Mouse (Mus musculus) urinary bladder, postnatal 10 days (tissue): Measurements from ENCODE around the gene Iqgap1.
"Not testable (repeated sequence)": the region's sequence is repeated elsewhere in the genome, so short reads cannot be mapped to it uniquely, and the experiment has no call there.

ENCODE experiments used
- DNase-seq: peaks from one replicate; pipeline ENCODE4 v3.0.0; 2022; ENCODE audit warnings: low spot score

Gene Iqgap1

GRCm38 (mm10) chr7:80843910-80844640, 18.3 kb upstream of the Iqgap1 start:
- DNase-seq = no peak

GRCm38 (mm10) chr7:80843176-80843575, 17.4 kb upstream of the Iqgap1 start:
- DNase-seq = no peak

GRCm38 (mm10) chr7:80842132-80842531, 16.4 kb upstream of the Iqgap1 start:
- DNase-seq = no peak

DNA sequence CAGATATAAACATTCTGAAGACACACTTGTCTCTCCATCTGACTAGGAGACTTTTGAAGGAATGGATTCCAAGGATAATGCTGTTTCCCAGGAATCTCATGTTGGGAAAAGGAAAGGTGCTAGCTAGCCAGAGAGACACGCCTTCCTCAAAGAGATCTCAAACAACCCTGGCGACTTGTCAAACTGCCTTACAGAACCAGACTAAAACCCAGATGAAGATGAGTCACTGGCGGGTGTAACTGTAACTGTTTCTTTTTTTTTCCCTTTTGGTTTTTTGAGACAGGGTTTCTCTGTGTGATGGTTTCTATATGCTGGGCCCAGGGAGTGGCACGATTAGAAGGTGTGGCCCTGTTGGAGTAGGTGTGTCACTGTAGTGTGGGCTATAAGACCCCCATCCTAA, 15.2 kb upstream of the Iqgap1 start:
- no peak for DNase-seq

- no peak for DNase-seq
These were observed 14.5 kb upstream of the Iqgap1 start for GRCm38 (mm10) chr7:80840241-80840640.

GRCm38 (mm10) chr7:80839755-80840154, 14.0 kb upstream of the Iqgap1 start:
- no peak for DNase-seq

GRCm38 (mm10) chr7:80838247-80838646, 12.5 kb upstream of the Iqgap1 start:
- no peak for DNase-seq

GRCm38 (mm10) chr7:80837736-80838135, 12.0 kb upstream of the Iqgap1 start:
- DNase-seq = no peak

DNA sequence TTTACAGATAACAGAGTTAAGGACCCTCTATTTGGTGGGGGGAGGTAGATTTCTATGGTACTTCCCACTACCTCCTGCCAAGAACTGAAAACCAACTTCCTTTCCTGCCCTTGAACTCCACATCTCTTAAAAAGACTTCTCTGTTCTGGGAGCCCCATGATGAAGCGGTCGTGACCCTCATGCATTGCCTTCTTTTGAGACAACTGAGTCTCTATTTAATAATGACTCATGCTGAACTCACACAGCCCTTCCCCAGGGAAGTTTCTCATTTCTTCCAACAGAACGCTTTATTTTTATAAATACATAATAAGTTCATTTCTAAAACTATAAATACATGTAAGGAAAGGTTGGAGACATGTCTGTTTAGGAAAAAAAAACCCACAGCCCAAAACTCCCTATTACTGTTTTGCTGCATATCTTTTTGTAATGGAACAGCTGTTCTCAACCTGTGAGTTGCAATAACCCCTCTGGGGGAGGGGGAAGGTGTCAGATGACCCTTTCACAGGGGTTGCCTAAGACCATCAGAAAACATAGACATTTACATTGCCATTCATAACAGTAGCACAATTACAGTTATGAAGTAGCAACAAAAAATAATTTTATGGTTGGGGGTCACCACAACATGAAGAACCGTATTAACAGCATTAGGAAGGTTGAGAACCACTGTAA, 10.3 kb upstream of the Iqgap1 start:
- no peak for DNase-seq

GRCm38 (mm10) chr7:80833651-80834532, 8.1 kb upstream of the Iqgap1 start:
- DNase-seq = no peak

- not testable (repeated sequence) for DNase-seq
These were observed 7.3 kb upstream of the Iqgap1 start for GRCm38 (mm10) chr7:80832996-80833650.

GRCm38 (mm10) chr7:80832191-80832590, 6.4 kb upstream of the Iqgap1 start:
- no peak for DNase-seq

DNA sequence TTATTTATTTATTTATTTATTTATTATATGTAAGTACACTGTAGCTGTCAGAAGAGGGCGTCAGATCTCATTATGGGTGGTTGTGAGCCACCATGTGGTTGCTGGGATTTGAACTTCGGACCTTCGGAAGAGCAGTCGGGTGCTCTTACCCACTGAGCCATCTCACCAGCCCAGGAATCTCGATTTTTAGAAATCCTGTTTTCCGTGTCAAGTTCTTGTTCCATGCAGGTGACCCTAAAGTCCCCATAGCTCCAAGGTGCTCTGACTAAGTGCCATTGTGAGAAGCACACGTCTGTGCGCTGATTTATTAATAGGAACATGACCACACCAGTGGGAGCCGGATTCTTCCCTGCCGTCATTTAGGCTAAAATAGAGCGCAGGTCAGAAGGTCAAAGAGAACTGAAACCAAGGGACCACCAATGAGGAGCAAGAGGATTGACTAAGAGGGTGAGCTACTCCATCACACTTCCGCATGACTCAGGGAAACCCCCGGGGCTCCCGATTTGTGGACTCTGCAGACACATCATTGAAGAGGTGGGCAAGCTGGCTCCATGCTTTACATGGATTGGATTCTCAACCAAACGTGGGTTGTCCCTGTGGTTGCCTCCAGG, 4.5 kb upstream of the Iqgap1 start:
- no peak for DNase-seq

DNA sequence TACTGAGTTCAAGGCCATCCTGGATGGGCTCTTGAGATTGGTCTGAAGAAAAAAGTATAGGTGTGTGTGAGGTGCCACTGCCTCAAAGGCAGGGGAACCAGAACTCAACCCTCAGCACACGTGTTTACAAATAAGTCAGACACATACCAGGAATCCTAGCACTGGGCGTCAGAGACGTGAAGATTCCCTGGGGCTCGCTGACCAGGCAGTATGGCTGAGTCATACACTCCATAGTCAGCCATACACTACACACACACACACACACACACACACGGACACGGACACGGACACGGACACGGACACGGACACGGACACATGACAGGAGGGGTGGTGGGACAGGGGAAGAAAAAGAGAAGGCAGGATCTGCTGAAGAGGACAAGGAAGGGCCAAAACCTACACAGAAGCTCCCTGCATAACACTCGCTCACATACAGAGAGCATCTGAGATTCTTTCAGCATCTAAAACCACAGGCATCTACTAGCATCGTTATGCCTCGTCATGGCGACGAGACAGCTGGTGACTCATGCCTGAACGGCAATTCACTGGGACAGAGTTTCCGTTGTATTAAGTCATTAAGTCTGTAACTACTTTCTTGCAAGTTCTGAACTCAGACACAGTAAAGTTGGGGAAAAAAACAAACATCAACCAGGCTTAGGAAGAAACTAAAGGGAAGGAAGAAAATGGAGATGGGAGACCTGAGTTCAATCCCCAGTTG, 2.5 kb upstream of the Iqgap1 start:
- no peak for DNase-seq

DNA sequence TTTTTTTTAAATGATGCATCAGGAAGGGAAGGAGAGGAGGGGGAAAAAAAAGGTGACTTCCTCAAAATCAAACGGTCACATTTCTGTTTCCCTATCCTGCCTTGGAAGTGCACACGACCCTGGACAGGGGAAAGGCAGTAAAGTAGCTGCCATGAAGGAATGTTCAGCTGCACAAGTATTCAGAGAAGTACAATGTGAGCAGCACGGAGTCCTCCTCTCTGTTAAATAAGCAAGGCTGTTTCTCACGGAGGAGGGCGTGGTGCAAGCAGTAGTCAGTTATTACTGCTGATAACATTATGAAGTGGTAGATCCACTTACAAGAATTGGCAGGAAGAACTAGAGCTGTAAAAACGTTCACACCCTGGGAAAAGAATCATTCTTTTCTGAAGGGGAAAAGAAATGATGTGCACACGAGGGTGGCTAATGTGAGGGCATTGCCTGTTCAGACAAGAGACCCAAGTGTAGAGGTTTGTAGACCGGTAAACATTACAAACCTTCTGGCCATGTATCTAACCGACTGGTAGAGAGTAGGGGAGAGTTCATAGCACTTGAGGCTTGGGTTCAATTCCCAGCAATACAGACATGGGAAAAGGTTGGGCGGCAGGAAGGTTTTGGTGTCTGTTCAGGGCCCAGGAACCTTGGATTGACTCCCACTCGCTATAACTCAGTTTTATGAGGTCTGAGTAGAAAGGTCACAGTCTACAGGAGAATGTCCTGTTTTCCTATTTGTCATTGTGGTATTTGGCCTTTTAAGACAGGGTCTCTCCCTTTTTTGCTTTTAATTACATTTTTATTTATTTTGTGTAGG, 1.7 kb downstream of the Iqgap1 start:
- no peak for DNase-seq

DNA sequence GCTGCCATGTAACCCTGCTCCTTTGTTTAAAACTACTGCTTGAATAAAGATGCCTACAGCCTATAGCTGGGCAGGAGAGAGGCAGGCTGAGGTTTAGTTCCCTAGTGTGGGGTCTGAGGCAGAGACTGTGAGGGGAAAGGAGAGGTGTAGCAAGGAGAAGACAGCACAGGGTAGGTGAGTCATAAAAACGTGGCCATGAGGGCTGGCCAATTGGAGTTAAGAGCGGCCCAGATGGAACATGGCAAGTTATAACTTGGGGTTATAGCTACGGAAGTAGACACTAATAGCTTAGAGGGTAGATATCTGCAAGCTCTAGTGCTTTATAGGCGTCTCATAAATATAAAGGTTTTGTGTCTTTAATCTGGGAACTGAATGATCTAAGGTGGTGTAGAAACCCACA, 2.5 kb downstream of the Iqgap1 start:
- DNase-seq = no peak

DNA sequence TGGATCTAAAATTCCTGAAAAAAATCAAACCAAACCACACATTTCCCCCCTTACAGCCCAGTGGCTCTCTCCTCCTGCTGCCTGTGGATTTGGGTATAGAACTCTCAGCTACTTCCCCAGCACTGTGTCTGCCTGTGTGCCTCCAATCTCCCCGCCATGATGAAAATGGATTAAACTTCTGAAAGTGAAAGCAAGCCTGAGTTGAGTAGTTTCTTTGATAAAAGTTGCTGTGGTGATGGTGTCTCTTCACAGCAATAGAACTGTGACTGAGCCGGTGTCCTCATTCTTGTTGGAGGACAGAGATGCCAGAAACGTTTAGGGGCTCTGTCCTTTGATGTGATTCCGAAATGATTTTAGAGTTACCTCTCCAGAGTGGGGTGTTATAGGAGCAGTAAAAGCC, 4.9 kb downstream of the Iqgap1 start:
- no peak for DNase-seq

DNA sequence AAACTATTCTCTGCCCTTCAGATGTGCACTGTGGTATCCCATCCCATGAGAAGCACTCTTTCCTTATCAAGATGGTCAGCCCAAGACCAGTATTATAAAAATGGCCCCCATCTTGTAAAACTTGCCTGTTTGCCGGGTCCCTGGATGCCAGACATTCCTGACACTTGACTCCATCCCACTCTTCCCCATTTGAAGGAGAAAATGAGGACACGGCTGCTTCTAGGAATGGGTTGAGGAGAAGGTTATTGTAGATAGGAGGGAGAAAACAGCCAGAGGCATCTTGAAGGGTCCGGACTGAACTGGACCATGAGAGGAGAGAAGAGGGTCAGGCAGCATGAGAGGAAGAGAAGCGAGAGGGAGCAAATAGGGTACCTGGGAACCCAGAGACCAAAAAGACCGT, 9.1 kb downstream of the Iqgap1 start:
- DNase-seq = no peak

- no peak for DNase-seq
These were observed 12.4 kb downstream of the Iqgap1 start for GRCm38 (mm10) chr7:80813397-80813796.

DNA sequence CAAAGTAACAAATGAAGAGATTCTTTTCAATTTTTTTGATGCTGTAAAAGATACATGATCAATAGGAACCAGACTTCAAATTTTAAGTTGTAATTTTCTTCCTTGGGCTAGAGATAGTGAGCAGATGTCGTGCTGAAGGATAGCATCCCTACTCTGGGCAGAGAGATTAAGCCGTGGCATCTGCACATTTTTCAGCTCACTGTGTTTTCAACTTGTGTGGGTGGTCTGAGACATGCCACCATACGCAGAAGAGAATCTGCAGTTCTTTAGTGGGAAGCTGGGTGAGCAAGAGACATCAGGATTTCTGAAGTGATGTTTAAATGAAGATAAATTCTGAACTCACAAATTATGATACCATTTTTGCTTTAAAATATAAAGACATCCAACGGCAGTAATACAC, 19.4 kb downstream of the Iqgap1 start:
- no peak for DNase-seq
